Mouse (Mus musculus) heart, adult 2 months (tissue): Measurements from ENCODE around the gene Adgrb3.

Experiments used
- CTCF ChIP-seq: fragments of 200-600 bp; IDR thresholded peaks from 2 replicates; pipeline ENCODE4 v1.8.1; 2022; ENCODE audit warnings: antibody characterized with exemption, mild to moderate bottlenecking, moderate library complexity
- EP300 ChIP-seq: fragments of 200-500 bp; IDR thresholded peaks from 2 replicates; pipeline ENCODE4 v1.6.1; 2011; ENCODE audit warnings: low read depth, low read length, control low read depth; ENCODE audit not compliant: insufficient read depth
- POLR2A ChIP-seq: fragments of 200-500 bp; IDR thresholded peaks from 2 replicates; pipeline ENCODE4 v1.6.1; 2011; ENCODE audit warnings: mild to moderate bottlenecking, low read depth, low read length, control low read depth; ENCODE audit not compliant: insufficient read depth

DNA sequence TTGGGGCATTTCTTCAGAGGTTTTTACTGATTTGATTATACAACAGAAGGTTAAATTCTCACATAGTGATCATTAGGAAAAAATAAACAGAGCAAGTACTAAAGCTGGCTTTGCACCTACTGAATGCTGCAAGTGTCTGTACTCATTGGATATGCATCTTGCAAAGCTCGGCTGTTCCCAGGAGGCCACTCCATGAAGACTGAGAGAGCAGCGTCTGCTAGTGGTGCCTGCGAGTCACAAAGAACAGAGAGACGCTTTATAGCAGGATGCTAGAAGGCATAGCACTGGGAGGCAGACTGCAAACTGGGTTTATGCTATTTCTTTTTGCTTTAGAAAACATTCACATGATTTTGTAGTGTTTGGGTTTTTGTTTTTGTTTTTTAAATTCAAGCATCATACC lies 325.2 kb downstream of the Adgrb3 start:
- TF ChIP-seq POLR2A = no peak
- TF ChIP-seq EP300 = no peak
- no peak for TF ChIP-seq CTCF
